Mouse (Mus musculus): Measurements from ENCODE around the gene Rpl35.

Rpl35 gene

GRCm38 (mm10) chr2:38992452-38992851, 13.0 kb downstream of the Rpl35 start:
- no peak for DNase-seq

GRCm38 (mm10) chr2:38992004-38992403, 13.4 kb downstream of the Rpl35 start:
- DNase-seq, result no peak

- no peak for DNase-seq
Observed at GRCm38 (mm10) chr2:38988929-38989328, 16.5 kb downstream of the Rpl35 start.

GRCm38 (mm10) chr2:38987803-38988510, 17.5 kb downstream of the Rpl35 start:
- no peak for DNase-seq

GRCm38 (mm10) chr2:38987371-38987770, 18.1 kb downstream of the Rpl35 start:
- no peak for DNase-seq

GRCm38 (mm10) chr2:38986580-38986979, 18.8 kb downstream of the Rpl35 start:
- DNase-seq, result no peak

- DNase-seq, result no peak
Observed at GRCm38 (mm10) chr2:38983456-38983855, 22.0 kb downstream of the Rpl35 start.

GRCm38 (mm10) chr2:38977837-38978236, 27.6 kb downstream of the Rpl35 start:
- no peak for DNase-seq

GRCm38 (mm10) chr2:38975941-38976805, 29.3 kb downstream of the Rpl35 start:
- DNase-seq, result no peak

GRCm38 (mm10) chr2:38975181-38975580, 30.2 kb downstream of the Rpl35 start:
- no peak for DNase-seq

- no peak for DNase-seq
Observed at GRCm38 (mm10) chr2:38974171-38974570, 31.3 kb downstream of the Rpl35 start.

- DNase-seq, result no peak
Observed at GRCm38 (mm10) chr2:38973701-38974100, 31.7 kb downstream of the Rpl35 start.

- DNase-seq, result no peak
Observed at GRCm38 (mm10) chr2:38973223-38973622, 32.2 kb downstream of the Rpl35 start.

- DNase-seq, result no peak
Observed at GRCm38 (mm10) chr2:38970057-38970456, 35.4 kb downstream of the Rpl35 start.

- DNase-seq, result no peak
Observed at GRCm38 (mm10) chr2:38969650-38970049, 35.8 kb downstream of the Rpl35 start.

- DNase-seq, result no peak
Observed at GRCm38 (mm10) chr2:38964198-38964597, 41.2 kb downstream of the Rpl35 start.

- DNase-seq, result no peak
Observed at GRCm38 (mm10) chr2:38957671-38958223, 47.7 kb downstream of the Rpl35 start.

- no peak for DNase-seq
Observed at GRCm38 (mm10) chr2:38956062-38956461, 49.4 kb downstream of the Rpl35 start.

GRCm38 (mm10) chr2:38953152-38953883, 52.1 kb downstream of the Rpl35 start:
- no peak for DNase-seq
